Mouse (Mus musculus): ENCODE results near the gene Bnipl.
A peak's percentile ranks its signal among the peaks of the same experiment; 100 is the strongest.

Bnipl gene

GRCm38 (mm10) chr3:95250783-95251424, at the start of gene Bnipl:
Gene Bnipl (minus strand): TSS chr3:95251193.
- DNase-seq, result no peak

- no peak for DNase-seq
Measured at GRCm38 (mm10) chr3:95298018-95298417, 47.0 kb upstream of the Bnipl start.

- DNase-seq, result no peak
Measured at GRCm38 (mm10) chr3:95296103-95296469, 45.1 kb upstream of the Bnipl start.

- DNase-seq, result no peak
Measured at GRCm38 (mm10) chr3:95295321-95296102, 44.5 kb upstream of the Bnipl start.

- DNase-seq, result no peak
Measured at GRCm38 (mm10) chr3:95294718-95295117, 43.7 kb upstream of the Bnipl start.

GRCm38 (mm10) chr3:95294316-95294715, 43.3 kb upstream of the Bnipl start:
- DNase-seq, result no peak

- no peak for DNase-seq
Measured at GRCm38 (mm10) chr3:95293537-95293936, 42.5 kb upstream of the Bnipl start.

GRCm38 (mm10) chr3:95292899-95293298, 41.9 kb upstream of the Bnipl start:
- DNase-seq, result no peak

GRCm38 (mm10) chr3:95291041-95291440, 40.0 kb upstream of the Bnipl start:
- no peak for DNase-seq

- no peak for DNase-seq
Measured at GRCm38 (mm10) chr3:95290156-95290555, 39.2 kb upstream of the Bnipl start.

- no peak for DNase-seq
Measured at GRCm38 (mm10) chr3:95289419-95289818, 38.4 kb upstream of the Bnipl start.

- no peak for DNase-seq
Measured at GRCm38 (mm10) chr3:95287541-95287940, 36.5 kb upstream of the Bnipl start.

- DNase-seq, result no peak
Measured at GRCm38 (mm10) chr3:95286510-95286909, 35.5 kb upstream of the Bnipl start.

- no peak for DNase-seq
Measured at GRCm38 (mm10) chr3:95286011-95286410, 35.0 kb upstream of the Bnipl start.

- no peak for DNase-seq
Measured at GRCm38 (mm10) chr3:95285390-95285789, 34.4 kb upstream of the Bnipl start.

GRCm38 (mm10) chr3:95284501-95285281, 33.7 kb upstream of the Bnipl start:
- no peak for DNase-seq

GRCm38 (mm10) chr3:95284062-95284461, 33.1 kb upstream of the Bnipl start:
- DNase-seq, result no peak

- no peak for DNase-seq
Measured at GRCm38 (mm10) chr3:95283589-95283941, 32.6 kb upstream of the Bnipl start.

GRCm38 (mm10) chr3:95282865-95283588, 32.0 kb upstream of the Bnipl start:
- peak; percentile 72 for DNase-seq

- peak; percentile 44 for DNase-seq
Measured at GRCm38 (mm10) chr3:95282381-95282864, 31.4 kb upstream of the Bnipl start.

- peak; percentile 99 for DNase-seq
Measured at GRCm38 (mm10) chr3:95281216-95282126, 30.5 kb upstream of the Bnipl start, which contains the start of the genes Mindy1 and Prune1. Gene Mindy1 (plus strand): TSS chr3:95281345. Gene Prune1 (minus strand): TSS chr3:95282076.

GRCm38 (mm10) chr3:95280747-95281146, 29.8 kb upstream of the Bnipl start:
- no peak for DNase-seq

Measured in layer of hippocampus, adult 9-11 months (tissue).